Mouse (Mus musculus): Measurements from ENCODE around the gene Atp6ap1l. TPM values are rescaled to one million over a fixed set of nuclear protein-coding genes. Genes with fewer than 3 reads are reported as not detected.
"Not testable (repeated sequence)": the region's sequence is repeated elsewhere in the genome, so short reads cannot be mapped to it uniquely, and the experiment has no call there.

Gene Atp6ap1l
- under 1 TPM; 0.35 to 0.41 TPM for total RNA-seq (2021)

DNA sequence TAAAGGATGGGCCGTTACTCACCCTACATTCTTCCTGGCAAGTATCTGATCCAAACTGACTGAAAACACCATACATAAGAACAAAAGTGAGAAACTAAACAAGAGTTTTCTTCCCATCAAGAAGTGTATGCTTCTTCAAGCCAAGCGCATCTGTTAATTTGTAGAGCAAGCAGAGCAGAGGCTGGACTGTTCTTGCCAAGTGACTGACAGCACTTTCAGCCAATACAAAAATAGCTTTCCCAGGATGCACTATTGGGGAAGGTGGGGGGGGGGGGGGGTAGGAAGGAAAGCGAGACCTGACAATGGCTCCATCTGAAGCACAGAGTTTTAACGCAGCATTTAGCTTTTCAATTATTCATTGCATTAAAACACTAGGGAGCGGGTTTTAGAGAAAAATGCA is at the start of gene Atp6ap1l:
Gene Atp6ap1l (minus strand): TSS at position 180 of the 400 bp plus-strand sequence.
- DNase-seq = no peak
- intact Hi-C loops (cut with DNase I) = no loop called here

DNA sequence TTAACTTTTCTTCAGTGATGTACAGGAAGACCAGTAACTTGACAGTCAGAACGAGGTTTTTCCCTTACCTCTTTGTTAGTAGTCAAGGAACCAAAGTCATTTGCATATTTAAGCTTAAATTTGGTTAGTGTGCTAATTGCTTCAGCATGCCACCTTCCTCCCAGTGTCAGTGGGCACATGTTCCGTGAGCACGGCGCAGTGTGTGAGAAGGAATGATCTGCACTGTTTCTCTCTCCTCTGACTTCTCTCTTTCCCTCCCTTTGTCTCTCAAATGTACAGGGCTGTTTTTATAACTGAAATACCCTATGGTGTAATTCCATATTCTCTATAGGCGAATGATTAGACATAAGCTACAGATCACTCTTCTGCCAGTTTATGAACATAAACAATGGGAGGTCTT is 34.4 kb upstream of the Atp6ap1l start:
- DNase-seq = no peak
- intact Hi-C loops (cut with DNase I) = no loop called here

DNA sequence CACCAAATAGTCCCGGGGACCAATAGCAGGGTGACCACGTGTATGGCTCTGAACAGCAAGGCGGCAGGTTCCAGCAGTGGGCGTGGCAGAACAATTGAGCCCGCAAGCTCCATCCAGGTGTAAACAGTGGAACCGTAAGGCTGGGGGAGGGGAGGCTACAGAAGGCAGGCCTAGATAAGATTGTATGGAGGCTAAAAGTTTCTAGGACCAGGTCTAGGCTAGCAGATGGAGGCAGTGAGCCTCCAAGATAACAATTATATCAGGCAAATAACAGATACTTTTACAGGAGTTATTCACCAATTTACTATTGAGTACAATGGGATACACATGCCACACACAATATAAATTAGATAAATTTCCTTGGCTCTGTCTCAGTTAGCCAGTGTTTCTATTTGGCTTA is 34.0 kb upstream of the Atp6ap1l start:
- no peak for DNase-seq
- intact Hi-C loops (cut with DNase I) = no loop called here

DNA sequence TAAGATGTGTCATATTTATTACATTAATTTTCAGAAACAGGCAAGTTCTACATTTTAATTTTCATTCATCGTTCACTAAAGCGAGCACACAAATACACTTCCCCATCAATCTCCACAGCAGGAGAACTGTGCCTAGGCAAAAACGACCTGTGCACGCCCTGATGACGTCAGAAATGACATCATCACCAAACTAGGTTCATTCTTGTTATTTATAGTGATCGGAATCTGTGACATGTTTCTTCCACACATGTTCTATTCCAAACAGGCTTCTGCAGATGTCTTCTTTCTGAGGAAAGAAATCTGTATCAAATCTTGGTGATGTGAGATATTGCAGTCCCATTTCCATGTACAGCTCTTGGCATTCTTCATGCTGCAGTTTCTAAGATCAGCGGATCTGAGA is 30.7 kb upstream of the Atp6ap1l start:
- intact Hi-C loops (cut with DNase I) = no loop called here
- no peak for DNase-seq

DNA sequence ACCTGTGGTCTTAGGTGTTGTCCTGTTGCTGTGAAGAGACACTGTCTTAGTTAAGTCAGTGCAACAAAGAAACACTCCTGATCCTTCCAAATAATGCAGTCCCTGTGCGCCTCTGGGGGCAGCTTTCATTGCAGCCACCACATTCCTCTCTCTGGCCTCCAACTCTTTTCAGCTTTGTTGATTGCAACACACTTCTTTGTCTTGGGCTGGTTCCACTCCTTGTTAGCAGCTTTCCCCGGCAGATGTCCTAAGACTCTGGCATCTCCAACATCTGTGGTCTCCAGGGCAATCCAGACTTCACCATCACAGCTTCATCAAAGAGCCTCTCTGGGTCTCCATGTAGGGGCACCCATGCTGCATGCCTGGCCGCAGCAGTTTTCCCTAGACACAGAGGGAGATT is 28.1 kb upstream of the Atp6ap1l start:
- intact Hi-C loops (cut with DNase I) = loop anchor here (5.0 kb wide), 1 partner anchor 529 kb away; the partner anchor contains the start of gene Ssbp2
- DNase-seq = no peak

DNA sequence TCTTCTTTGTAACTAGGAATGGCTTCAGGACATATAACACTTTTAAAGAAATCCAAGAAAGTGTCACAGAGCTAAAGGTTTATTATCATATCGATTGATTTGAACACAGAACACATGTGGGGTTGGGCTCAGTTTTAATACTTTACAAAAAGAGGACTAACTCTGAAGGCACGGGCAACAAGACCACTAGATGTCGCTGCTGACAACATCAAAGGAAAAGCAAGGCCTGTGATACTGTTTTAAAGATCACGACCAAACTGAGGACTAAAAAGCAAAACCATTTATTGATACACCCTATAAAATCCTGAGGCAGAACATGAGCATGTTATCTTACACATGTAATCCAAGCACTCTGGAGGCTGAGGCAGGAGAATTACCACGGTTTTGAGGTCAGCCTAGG is 24.7 kb upstream of the Atp6ap1l start:
- DNase-seq = peak; percentile 75 to 87
- intact Hi-C loops (cut with DNase I) = loop anchor here (1.0 to 5.0 kb wide), 3 partner anchors 161 to 706 kb away; partner anchors contain the start of gene Ssbp2

DNA sequence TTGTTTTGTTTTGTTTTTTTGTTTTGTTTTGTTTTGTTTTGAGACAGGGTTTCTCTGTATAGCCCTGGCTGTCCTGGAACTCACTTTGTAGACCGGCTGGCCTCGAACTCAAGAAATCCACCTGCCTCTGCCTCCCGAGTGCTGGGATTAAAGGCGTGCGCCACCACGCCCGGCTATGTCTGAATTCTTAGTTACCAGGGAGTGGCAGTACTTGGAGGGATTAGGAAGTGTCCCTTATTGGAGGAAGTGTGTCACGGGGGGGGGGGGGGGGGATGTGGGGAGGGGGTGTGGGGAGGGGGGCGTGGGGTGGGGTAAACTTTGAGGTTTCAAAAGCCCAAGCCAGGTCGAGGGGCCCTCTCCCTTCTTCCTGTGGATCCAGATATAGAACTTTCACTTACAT is 23.1 kb upstream of the Atp6ap1l start:
- intact Hi-C loops (cut with DNase I); DNase-seq: not testable (repeated sequence)

DNA sequence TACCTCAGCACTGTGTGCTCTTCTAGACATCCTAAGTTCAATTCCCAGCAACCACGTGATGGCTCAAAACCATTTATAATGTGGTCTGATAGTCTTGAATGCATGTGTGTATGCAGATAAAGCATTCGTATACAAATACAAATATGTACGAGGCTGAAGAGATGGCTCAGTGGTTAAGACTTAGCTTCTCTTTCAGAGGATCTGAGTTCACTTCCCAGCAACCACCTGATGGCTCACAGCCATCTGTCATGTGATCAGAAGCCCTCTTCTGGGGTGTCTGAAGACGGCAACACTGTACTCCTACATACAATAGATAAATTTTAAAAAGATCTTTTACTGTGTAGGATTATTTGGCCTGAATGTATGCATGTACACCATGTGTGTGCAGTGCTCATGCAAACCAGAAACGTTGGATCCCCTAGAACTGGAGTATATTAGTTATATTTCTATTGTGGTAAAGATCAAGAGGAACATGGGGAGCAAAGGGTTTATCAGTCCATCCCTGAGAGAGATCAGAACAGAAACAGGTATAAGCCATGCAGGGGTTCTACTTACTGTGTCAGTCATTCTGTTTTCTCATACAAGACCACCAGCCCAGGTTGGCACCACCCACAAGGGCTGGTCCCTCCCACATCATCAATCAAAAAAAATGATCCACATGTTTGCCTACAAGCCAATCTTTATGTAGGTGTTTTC is 21.9 kb upstream of the Atp6ap1l start:
- intact Hi-C loops (cut with DNase I) = no loop called here
- no peak for DNase-seq

DNA sequence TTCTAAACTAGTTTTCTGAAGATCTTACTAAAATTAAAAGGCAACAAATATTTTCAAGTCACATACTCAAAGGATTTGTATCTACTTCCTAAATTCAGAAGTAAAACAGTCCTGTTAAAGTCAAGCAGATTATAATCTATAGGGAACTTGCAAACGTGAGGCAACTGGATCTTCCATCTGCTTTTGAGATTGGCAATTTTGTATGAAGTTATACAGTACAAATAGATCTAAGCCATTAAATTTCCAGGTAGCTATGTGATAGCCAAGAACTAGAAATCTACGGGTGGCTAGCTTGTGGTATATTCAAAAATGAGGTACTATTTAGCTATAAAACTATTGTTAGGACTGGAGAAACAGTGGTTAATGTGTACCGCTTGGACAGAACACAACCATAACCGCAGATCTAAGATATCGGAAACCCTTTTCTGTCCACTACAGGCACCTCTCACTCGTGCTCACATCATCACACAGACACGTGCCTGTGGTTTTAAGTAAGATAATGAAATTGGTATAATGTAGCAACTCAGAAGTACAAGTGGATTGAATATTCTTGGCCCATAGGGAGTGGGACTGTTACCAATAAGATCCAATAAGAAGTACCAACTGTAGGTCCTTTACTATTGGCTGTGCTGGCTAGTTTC is 21.1 kb upstream of the Atp6ap1l start:
- intact Hi-C loops (cut with DNase I) = no loop called here
- no peak for DNase-seq

DNA sequence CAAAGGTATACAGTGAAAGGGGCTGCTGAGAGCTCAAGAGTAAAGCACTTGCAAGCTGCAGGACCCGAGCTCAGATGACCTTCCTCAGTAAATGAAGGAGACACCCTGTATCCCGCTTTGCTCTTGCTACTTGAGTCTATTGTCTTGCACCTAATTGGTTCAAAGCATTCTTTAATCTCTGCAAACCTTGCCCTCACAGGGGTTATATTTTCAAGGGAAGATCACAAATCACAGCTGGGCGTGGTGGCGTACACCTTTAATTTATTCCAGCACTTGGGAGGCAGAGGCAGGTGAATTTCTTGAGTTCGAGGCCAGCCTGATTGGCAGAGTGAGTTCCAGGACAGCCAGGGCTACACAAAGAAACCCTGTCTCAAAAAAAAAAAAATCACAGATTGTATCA is 20.0 kb upstream of the Atp6ap1l start:
- intact Hi-C loops (cut with DNase I) = no loop called here
- DNase-seq = no peak

DNA sequence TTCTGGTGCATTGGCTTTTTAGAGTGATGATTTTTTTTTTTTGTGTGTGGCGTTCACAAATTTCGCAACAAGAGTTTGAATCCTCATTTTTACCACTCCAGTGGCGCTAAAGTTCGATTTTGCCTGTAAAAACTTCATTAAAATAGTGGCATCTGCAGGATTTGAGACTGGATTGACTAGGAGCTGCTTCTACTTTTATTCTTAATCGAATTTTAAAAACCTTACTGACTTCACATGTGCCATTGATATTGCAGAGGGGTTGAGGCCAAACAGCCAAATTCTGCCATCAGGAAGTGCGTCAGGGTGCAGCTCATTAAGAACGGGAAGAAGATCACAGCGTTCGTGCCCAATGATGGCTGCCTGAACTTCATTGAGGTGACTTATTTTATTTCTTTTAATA is 18.9 kb upstream of the Atp6ap1l start:
- no peak for DNase-seq
- intact Hi-C loops (cut with DNase I) = no loop called here

DNA sequence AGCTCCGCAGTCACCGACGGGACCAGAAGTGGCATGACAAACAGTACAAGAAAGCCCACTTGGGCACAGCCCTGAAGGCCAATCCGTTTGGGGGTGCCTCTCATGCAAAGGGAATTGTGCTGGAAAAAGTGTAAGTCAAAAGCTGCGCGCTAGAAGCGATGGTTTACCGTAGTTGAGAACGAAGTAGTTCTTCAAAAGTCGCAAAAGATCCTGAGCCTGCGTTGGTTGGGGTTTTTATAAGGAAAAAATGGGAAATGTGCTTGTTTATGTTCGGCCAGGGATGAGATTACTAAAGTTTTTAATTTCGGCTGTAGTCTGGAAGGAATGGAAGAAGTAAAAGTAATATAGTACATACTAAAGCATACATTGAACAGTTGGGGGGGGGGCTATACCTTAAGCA is 18.5 kb upstream of the Atp6ap1l start:
- DNase-seq; intact Hi-C loops (cut with DNase I): not testable (repeated sequence)

DNA sequence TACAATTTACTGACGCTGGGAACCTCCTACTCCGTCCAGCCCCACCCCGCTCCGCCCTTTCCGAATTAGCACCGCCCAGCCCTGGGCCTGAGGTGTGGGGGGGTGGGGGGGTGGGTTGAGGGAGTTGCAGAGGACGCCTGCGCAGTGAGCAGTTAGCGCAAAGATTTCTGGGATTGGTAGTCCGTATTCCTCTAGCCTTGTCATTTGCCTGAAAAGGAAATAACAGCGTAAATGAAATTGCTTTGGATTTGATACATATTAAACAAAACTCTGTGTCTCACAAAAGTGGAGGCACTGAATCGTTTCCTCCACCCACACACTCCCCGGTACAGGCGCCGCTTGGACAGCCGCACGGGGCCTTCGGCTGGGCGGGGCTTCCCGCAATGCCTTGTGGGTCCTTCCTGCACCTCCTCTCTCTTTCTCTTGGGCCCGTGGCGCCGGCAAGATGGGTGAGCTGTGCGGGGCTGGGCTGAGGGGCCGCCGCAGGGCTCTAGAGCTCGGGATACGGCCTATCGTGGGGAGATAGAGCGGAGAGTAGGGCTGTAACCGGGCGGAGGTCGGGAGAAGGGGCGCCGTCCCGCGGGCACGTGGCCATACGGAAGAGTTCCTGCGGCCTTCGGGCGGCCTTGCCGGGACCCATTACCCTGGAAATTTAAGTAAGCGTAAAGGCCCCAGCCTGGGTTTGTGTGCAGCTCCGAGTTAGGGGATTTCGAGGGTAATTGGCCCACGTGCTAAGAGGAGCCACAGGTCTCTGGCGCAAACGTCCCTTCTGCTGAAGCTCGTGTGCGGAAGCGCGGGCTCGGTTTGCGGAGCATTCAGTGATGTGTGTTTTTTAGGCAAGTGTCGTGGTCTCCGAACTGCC is 17.8 kb upstream of the Atp6ap1l start, which contains the start of gene Rps23:
Gene Rps23 (plus strand): TSS at position 208 of the 862 bp plus-strand sequence.
- intact Hi-C loops (cut with DNase I) = no loop called here
- DNase-seq = peak; percentile 92 to 95

DNA sequence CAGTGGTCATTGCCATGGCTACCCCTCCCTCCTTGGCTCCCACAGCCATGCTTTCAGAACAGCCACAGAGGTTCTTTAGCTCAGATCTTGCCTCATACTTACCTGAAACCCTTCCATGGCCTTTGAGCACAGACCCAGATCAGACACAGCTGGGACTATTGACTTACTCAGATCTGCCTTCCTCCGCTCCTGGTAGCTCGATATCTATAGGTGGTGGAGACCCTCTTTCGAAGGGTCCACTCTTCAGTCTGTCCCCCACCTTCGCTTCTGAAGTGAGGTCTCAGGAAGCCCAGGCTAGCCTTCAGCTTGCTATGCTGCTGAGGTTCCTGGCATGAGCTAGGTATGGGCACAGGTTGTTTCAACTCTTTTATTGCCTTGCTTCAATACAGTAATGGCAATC is 9.6 kb upstream of the Atp6ap1l start:
- no peak for DNase-seq
- intact Hi-C loops (cut with DNase I) = no loop called here

DNA sequence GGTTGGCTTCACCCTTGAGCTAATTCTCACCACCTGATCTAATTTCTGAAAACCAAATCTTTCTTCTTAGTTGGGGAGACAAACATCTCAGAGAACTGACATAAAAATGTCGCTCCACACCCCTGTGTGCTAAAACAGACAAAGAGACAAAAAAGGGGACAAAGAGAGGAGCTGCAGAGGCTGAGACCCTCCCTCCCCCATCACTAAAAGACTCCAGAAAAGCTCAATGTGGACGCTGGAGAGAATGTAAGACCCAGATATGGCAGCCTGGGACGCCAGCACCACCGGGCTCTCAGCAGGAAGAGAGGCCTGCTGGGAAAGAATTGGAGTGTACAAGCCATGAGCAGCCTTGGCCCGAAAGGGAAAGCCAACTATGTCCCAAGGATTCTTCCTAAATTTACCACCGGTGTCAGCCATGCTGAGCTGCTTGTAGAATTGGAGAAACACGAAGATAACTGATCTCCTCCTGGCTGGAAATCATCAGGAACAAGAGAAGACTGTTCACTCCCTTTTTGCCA is 8.6 kb upstream of the Atp6ap1l start:
- no peak for DNase-seq
- intact Hi-C loops (cut with DNase I) = no loop called here

DNA sequence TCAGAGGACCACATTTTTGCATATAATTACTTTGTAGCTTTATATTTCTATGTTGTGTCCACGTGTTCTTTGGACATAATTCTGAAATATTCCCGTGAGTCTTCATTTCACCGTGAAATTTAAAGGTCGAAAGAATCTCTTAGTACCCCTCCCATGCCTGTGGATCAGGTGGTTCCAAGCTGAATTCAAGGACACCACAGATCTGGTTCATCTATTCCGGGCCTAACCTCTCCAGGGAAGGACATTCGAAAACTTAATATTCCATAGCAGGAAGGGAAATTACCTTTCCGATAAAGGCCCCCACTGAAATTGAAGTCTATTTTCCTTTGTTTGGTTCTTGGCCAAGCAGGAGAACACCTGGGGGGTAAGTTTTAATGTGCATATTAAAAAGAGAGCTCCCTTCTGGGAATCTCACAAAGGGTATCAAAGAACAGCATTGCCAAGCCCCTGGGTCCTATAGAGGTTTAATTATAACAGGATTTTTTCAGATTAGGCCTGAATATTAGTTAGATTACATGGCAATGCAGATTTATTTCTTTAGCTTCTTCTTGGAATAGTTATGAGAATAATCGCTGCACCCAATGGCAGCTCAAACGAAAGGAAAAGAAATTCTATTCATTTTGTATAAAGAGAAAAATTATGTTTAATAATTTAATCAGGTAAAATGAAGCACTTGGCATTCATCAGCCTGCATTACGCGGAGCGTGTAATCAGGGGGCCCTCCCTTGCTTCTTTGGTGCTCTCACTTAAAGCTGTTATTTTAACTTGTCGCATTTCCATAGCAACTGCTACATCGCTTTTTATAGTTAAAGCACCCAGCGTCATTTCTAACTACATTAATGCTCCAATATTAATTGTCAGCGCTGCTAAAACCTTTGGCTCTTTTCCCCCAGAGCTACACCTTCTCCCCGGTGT is 7.9 kb upstream of the Atp6ap1l start:
- no peak for DNase-seq
- intact Hi-C loops (cut with DNase I) = no loop called here

DNA sequence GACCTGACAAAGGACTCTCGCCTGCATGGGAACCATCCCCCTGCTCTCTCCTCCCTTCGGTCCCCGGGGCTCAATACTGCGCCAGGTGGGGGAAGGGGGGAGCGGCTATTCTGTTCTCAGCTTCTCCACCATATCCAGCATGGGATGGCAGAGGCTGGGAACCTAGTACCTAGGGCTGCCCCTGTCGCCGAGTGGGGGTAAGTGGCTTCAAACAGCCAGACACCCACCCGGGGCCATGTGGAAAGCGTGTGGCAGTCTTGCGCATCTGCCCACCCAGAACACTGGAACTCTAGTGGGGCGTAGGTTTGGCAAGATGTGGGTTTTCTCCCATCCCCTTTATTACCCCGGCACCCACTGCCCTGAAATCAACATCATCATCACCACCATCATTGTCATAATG is 2.2 kb upstream of the Atp6ap1l start:
- DNase-seq = no peak
- intact Hi-C loops (cut with DNase I) = no loop called here

DNA sequence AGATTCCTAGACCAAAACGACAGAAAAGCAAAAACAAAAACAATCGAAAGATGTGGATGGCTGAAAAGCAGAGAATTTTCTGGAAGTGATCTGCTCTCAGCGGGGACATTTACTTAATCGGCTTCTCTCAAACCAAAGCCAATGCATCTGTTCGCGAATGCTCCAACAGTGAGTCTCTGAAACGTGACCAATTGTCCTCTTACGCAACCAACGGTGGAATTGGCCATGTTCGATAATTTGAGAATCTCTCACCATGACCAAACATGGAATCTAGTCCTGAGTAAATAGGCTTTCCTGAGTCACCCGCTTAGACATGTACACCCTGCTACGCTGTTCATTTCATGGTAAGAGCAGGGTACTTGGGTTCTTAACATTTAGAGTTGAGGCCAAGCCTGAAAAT is 8.3 kb downstream of the Atp6ap1l start:
- no peak for DNase-seq
- intact Hi-C loops (cut with DNase I) = no loop called here

DNA sequence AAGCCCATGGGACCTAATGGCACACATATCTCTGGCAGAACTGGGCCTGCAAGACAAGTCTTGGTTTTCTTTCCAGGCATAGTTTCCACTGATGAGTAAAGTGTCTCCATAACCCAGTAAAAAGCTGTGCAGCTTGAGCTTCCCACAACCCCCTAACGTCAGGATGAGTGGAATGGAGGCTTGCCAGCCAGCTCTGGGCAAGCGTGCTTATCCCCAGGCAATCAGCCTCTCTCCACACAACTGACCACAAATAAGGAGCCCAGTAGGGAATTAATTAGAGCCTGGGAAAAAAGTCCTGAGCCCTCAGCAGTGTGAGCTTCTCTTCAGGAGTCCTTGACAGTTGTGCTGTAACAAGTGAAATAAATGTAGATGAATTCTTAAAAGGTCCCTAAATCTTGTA is 9.1 kb downstream of the Atp6ap1l start:
- DNase-seq = no peak
- intact Hi-C loops (cut with DNase I) = no loop called here

DNA sequence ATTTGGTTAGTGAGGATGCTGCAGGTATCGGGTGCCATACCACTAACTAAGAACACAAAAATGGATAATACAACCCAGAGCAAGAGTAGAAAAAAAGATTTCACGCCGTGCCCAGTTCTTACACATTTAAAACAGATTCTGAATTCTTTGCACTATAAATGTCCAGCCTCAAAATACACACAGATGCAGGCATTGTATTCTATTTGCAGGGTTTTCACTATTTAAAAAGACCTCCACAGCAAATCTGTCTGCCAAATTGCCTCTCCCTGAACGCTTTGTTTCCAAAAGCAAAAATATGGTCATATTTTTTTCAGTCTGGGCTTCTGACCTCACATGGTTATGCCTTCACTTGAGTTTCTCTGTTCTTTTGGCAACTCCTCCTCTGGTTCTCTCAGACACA is 10.3 kb downstream of the Atp6ap1l start:
- DNase-seq = no peak
- intact Hi-C loops (cut with DNase I) = no loop called here
